Mouse (Mus musculus) testis, adult 2 months (tissue): Measurements from ENCODE around the gene Rsph9.

Experiments
- CTCF ChIP-seq: fragments of 200-500 bp; IDR thresholded peaks from 2 replicates; pipeline ENCODE4 v1.5.1; 2012; ENCODE audit warnings: low read depth, mild to moderate bottlenecking, inconsistent platforms, low read length, moderate library complexity; ENCODE audit not compliant: control insufficient read depth, insufficient read depth, insufficient replicate concordance
- POLR2A ChIP-seq: fragments of 200-500 bp; IDR thresholded peaks from 2 replicates; pipeline ENCODE4 v1.6.1; 2012; ENCODE audit warnings: low read depth, mild to moderate bottlenecking, inconsistent platforms, low read length, moderate library complexity; ENCODE audit not compliant: control insufficient read depth

- TF ChIP-seq CTCF (no peak), POLR2A (no peak)
Measured at GRCm38 (mm10) chr17:46162951-46163421, 19.0 kb upstream of the Rsph9 start.
